Mouse (Mus musculus) A20 (cell line): ENCODE data around the gene Bik.
A peak's percentile ranks its signal among the peaks of the same experiment; 100 is the strongest.

Experiments used
- DNase-seq: peaks from one replicate; pipeline ENCODE4 v3.0.0-alpha.2; 2011; ENCODE audit warnings: low read depth, low spot score

Gene Bik

DNA sequence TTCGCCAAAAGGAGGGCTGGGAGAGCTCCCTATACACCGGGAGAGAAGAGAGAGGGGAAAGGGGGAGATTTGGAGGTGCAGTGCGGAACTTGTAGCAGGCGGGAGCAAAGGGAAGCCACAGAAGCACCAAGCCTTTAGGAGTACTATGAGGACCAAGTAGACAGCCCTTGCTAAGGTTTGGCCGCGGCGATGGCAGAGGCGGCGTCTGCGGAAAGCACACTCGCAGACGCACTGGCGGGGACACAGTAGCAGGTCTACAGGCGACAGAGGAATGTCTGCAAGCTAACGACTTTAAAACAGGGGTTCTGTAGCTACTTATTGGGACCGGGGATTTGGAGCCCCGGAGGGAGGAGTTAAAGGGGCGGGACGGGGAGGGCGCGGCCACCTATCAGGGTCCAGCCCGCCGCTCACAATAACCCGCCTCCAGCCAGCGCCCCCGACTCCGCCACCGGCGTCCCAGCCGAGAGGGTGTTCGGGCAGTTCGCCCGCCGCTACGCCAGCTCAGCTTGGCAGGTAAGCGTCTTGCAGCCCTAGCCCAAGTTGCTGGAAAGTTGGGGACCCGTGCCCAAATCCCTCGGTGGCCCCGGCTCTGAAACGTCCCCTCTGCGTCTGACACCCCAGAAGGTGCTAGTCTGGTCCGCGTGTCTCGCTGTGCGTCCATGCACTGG is at the start of gene Bik:
TSS of gene Bik (plus strand) at position 439 of the 668 bp plus-strand sequence.
- no peak for DNase-seq

DNA sequence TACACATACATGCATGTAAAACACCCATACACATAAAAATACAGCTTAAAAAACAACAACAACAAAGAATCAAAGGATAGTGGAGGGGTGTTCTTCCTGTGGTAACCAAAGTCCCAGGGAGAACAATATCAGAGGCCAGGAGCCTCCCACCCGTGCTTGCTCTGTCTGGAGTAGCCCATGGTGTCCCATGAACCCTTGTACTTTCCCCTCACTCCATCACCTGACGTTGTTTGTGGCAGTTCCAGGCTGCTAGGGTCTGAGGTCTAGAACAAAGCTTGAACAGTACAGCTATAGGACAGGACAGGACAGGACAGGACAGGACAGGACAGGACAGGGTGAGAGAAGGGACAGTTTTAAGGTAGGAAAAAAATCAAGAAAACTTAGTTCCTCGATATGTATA is 48.6 kb upstream of the Bik start:
- DNase-seq: no peak

DNA sequence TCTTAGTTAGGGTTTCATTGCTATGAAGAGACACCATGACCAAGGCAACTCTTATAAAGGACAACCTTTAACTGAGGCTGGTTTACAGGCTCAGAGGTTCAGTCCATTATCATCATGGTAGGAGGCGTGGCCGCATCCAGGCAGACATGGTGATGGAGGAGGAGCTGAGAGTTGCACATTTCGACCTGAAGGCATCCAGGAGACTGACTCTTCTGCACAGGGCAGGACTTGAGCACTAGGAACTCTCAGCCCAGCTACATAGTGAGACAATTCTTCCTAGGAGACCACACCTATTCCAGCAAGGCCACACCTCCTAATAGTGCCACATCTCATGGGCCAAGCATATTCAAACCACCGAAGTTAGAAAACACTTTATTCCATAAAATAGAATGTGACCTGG is 46.8 kb upstream of the Bik start:
- no peak for DNase-seq

DNA sequence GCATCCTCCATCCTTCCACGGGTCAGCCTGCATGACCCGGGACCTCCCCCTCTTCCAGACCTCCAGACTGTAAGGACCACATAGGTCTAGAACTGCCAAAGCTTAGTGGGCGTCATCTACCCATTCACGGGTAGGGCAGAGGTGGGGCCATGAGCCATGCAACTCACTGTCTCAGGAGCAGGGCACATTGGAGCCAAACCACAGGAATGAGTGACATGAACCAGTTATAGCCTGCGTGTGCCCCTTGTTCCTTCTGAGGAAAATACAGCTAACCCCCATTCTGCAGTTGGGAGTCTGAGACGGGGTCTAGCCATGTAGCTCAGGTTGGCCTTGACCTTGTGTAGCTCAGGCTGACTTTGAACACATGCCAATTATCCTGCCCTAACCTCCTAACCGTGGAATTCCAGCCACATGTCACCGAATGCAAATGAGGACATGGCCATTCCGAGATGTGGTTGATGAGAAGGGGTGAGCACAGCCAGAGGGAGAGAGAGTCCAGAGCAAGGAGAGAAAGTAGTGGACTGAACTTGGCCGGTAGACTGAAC is 45.4 kb upstream of the Bik start:
- no peak for DNase-seq

GRCm38 (mm10) chr15:83482645-83483224 is 43.9 kb upstream of the Bik start:
- peak; percentile 72 for DNase-seq

GRCm38 (mm10) chr15:83483482-83483881 is 43.2 kb upstream of the Bik start:
- DNase-seq: peak; percentile 72

- no peak for DNase-seq
Measured at GRCm38 (mm10) chr15:83484311-83484710, 42.4 kb upstream of the Bik start.

DNA sequence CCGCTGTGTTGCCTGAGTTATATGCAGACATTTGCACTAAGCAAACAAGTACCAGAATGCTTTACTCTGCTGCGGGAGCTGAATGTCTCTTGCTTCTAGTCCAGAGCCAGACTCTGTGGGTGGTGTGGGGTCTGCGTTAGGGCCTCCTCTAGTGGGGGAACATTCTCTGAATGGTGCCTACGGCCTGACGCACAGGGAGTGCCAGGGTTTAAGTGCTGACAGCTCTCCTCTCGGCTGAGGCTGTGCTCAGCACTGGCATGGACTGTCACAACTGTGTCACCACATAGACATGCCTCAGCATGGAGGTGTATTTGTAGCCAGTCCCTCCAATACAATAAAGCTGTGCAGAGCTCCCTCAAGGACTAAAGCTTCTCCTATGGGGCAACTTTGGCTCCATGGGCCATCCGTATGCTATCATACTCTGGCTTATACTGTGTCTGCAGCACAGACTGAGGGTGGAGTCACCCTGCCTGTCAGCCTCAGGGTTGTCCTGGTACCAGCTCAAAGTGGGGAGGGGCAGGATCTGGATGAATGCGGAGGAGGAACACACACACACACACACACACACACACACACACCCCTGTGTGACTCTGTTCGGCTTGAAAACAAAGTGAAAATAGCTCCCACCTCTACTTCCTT is 39.1 kb upstream of the Bik start:
- no peak for DNase-seq

DNA sequence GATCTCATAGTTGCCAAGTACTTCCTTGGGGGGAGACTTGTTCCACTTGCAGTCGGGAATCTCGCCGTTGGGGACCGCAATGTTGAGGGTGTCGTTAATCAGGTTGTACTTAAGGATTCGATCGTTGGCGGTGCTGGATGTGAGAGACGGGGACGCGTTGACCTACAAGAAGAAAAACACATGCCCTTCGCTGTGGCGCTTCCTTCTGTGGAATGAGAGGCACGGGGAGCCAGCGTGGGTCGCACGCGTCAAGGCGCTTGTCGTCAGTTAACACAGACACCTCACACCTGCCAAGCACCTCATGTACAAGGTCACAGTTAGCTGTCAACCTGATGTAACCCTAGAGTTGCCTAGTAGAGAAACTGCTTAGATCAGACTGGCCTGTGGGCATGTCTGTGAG is 37.2 kb upstream of the Bik start:
- DNase-seq: no peak

- DNase-seq: no peak
Measured at GRCm38 (mm10) chr15:83491891-83492290, 34.8 kb upstream of the Bik start.

- DNase-seq: no peak
Measured at GRCm38 (mm10) chr15:83493856-83494571, 32.6 kb upstream of the Bik start.

- no peak for DNase-seq
Measured at GRCm38 (mm10) chr15:83494572-83494920, 32.1 kb upstream of the Bik start.

DNA sequence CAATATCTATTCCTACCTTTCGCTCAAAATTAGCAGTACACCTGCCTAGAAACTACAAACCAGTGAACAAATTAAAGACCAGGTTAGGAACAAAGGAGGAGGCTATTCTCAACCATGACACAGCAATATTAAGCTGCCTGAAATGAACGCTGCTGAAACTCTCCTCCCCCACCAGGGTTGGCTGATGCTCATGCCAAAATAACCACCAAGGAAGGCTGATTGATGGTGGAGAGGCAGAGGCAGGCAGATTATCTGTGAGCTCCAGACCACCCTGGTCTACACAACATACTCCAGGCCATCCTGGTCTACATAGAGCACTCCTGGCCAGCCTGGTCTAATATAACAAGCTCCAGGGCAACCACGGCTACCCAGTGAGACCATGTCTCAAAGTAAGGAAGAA is 31.5 kb upstream of the Bik start:
- DNase-seq: no peak

DNA sequence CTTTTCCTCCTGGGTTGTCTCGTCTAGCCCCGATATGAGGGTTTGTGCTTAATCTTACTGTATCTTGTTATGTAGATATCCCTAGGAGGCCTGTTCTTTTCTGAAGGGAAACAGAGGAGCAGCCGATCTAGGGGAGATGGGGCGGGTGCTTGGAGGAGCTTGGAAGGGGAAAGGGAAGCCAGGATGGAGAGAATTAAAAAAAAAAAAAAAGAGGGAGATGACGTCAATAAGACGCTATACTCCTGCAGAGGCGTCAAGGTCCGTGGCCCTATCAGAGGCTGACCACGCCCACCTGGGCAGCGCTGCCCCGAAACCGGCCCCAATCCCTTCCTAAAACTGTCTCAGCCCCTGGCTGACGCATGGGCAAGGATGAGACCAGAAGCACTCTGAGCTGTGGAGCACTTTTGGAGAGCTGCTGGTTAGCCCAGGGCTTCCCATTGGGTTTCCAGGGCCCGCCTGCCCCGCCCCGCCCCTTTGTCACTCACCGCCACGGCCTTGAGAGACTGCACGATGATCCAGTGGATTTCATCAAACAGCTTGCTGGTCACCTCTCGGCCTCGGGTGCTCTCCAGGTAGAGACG is 30.8 kb upstream of the Bik start:
- DNase-seq: no peak

- DNase-seq: peak; percentile 45
Measured at GRCm38 (mm10) chr15:83497299-83497698, 29.4 kb upstream of the Bik start.

DNA sequence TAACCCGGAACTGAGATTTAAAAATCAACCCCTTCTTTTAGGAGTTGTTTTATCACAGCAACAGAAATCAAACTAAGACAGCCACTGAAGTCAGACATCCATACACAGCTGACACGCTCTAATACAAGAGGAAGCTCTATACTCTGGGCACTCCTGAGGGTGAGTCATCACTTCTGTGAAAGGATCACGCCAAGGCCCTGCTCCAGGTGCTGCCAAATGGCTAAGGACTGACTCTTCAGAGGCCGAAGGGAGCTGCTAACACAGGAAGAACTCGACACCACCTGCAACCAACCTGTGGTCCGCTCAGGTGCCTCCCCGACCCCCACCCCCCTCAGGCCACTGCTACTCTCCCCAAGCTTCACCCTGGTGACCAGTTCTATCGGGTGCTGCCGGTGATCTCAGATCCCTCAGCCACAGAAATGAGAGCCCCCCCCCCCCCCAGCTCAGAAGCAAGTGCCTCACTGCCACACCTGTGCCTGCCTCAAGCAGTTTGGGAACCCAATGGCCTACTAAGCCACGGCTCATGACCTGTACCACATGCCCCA is 27.4 kb upstream of the Bik start:
- DNase-seq: no peak

- DNase-seq: peak; percentile 61
Measured at GRCm38 (mm10) chr15:83500352-83500751, 26.3 kb upstream of the Bik start.

DNA sequence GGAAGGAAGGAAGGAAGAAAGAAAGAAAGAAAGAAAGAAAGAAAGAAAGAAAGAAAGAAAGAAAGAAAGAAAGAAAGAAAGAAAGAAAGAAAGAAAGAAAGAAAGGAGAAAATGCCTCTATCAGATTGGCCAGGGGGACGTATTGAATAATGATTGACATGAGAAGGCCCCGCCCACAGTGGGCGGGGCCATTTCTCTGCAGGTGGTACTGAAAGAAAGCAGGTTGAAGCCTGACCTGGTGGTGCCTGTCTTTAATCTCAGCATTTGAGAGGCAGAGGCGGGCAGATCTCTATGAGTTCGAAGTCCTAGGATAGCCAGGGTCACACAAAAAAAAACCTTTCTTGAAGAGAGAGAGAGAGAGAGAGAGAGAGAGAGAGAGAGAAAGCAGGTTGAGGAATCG is 25.2 kb upstream of the Bik start:
- DNase-seq: peak; percentile 46

GRCm38 (mm10) chr15:83509950-83510804 is 16.5 kb upstream of the Bik start:
- peak; percentile 16 for DNase-seq

GRCm38 (mm10) chr15:83510805-83511405 is 15.8 kb upstream of the Bik start, which contains the start of gene Ttll1:
Ttll1 (minus strand) TSS chr15:83510893.
- DNase-seq: peak; percentile 95
